Mouse (Mus musculus): ENCODE data around the gene Fbxl14. TPM values are rescaled to one million over a fixed set of nuclear protein-coding genes. Genes with fewer than 3 reads are reported as not detected.
"Not testable (repeated sequence)": the region's sequence is repeated elsewhere in the genome, so short reads cannot be mapped to it uniquely, and the experiment has no call there.

Gene Fbxl14
- 77.7 and 84.9 TPM in 2 replicates for polyA plus RNA-seq (2012; rRNA removed)

GRCm38 (mm10) chr6:119479343-119479875 lies at the start of gene Fbxl14:
Gene Fbxl14 (plus strand): TSS chr6:119479668.
- 0 out of 2 replicates have a peak, but pooled peaks have one; percentile 27 for TF ChIP-seq POLR2A (IDR thresholded peaks at IDR 0.05; ENCODE audit: borderline replicate concordance, extremely low read depth, low read depth, low read length)
- no peak for TF ChIP-seq CTCF (IDR thresholded peaks at IDR 0.05; ENCODE audit: insufficient read depth, low read length)
- no peak for DNase-seq
- peak within 1 kb of the TSS; percentile 83 for H3K4me3 ChIP-seq (replicated peaks; ENCODE audit: extremely low read depth, low read depth, low read length)
- WGBS: 6% methylated on average over 81 of the region's 101 CpGs
- peaks cover 18% of the 10 kb centered on the region for H3K4me1 ChIP-seq (ENCODE audit: control insufficient read depth, insufficient read depth, low read length)

GRCm38 (mm10) chr6:119430508-119430907 lies 49.0 kb upstream of the Fbxl14 start:
- Histone ChIP-seq H3K4me3 (replicated peaks; ENCODE audit: extremely low read depth, low read depth, low read length) (no peak overlapping the region), H3K4me1 (ENCODE audit: control insufficient read depth, insufficient read depth, low read length) (peaks cover 2% of the 10 kb centered on the region; the same call in 1 of the 2 replicates)
- TF ChIP-seq POLR2A (IDR thresholded peaks at IDR 0.05; ENCODE audit: borderline replicate concordance, extremely low read depth, low read depth, low read length): no peak
- TF ChIP-seq CTCF (IDR thresholded peaks at IDR 0.05; ENCODE audit: insufficient read depth, low read length): peak; percentile 37; the same call in 1 of the 2 replicates
- WGBS: 20% methylated on average over 2 of the region's 2 CpGs
- DNase-seq: peak; percentile 71

GRCm38 (mm10) chr6:119431751-119432324 lies 47.6 kb upstream of the Fbxl14 start:
- no peak overlapping the region for H3K4me3 ChIP-seq (replicated peaks; ENCODE audit: extremely low read depth, low read depth, low read length)
- peaks cover 2% of the 10 kb centered on the region; the same call in 1 of the 2 replicates for H3K4me1 ChIP-seq (ENCODE audit: control insufficient read depth, insufficient read depth, low read length)
- no peak for TF ChIP-seq POLR2A (IDR thresholded peaks at IDR 0.05; ENCODE audit: borderline replicate concordance, extremely low read depth, low read depth, low read length)
- TF ChIP-seq CTCF (IDR thresholded peaks at IDR 0.05; ENCODE audit: insufficient read depth, low read length): no peak
- 58% methylated on average over 6 of the region's 6 CpGs for WGBS
- DNase-seq: no peak

- no peak overlapping the region for H3K4me3 ChIP-seq (replicated peaks; ENCODE audit: extremely low read depth, low read depth, low read length)
- WGBS: 76% methylated on average over 4 of the region's 4 CpGs
- H3K4me1 ChIP-seq (ENCODE audit: control insufficient read depth, insufficient read depth, low read length): no peaks in the 10 kb centered on the region; the same call in 1 of the 2 replicates
- TF ChIP-seq CTCF (IDR thresholded peaks at IDR 0.05; ENCODE audit: insufficient read depth, low read length) (no peak), POLR2A (IDR thresholded peaks at IDR 0.05; ENCODE audit: borderline replicate concordance, extremely low read depth, low read depth, low read length) (no peak)
- DNase-seq: no peak
Measured at GRCm38 (mm10) chr6:119434394-119434793, 45.1 kb upstream of the Fbxl14 start.

- 55% methylated on average over 8 of the region's 8 CpGs for WGBS
- no peak overlapping the region for H3K4me3 ChIP-seq (replicated peaks; ENCODE audit: extremely low read depth, low read depth, low read length)
- H3K4me1 ChIP-seq (ENCODE audit: control insufficient read depth, insufficient read depth, low read length): no peaks in the 10 kb centered on the region
- DNase-seq: no peak
- no peak for TF ChIP-seq POLR2A (IDR thresholded peaks at IDR 0.05; ENCODE audit: borderline replicate concordance, extremely low read depth, low read depth, low read length)
- no peak for TF ChIP-seq CTCF (IDR thresholded peaks at IDR 0.05; ENCODE audit: insufficient read depth, low read length)
Measured at GRCm38 (mm10) chr6:119437894-119438761, 41.3 kb upstream of the Fbxl14 start.

GRCm38 (mm10) chr6:119442729-119443128 lies 36.7 kb upstream of the Fbxl14 start:
- 79% methylated on average over 5 of the region's 5 CpGs for WGBS

GRCm38 (mm10) chr6:119443742-119444645 lies 35.5 kb upstream of the Fbxl14 start:
- Histone ChIP-seq H3K4me1 (ENCODE audit: control insufficient read depth, insufficient read depth, low read length) (no peaks in the 10 kb centered on the region), H3K4me3 (replicated peaks; ENCODE audit: extremely low read depth, low read depth, low read length) (no peak overlapping the region)
- TF ChIP-seq POLR2A (IDR thresholded peaks at IDR 0.05; ENCODE audit: borderline replicate concordance, extremely low read depth, low read depth, low read length) (no peak), CTCF (IDR thresholded peaks at IDR 0.05; ENCODE audit: insufficient read depth, low read length) (peak; percentile 99)
- WGBS: 19% methylated on average over 12 of the region's 12 CpGs
- DNase-seq: peak; percentile 79

More at GRCm38 (mm10) chr6:119442729-119443128, 36.7 kb upstream of the Fbxl14 start:
- not testable (repeated sequence) for H3K4me3 ChIP-seq (replicated peaks; ENCODE audit: extremely low read depth, low read depth, low read length); H3K4me1 ChIP-seq (ENCODE audit: control insufficient read depth, insufficient read depth, low read length); DNase-seq
- TF ChIP-seq CTCF (IDR thresholded peaks at IDR 0.05; ENCODE audit: insufficient read depth, low read length): peak; percentile 24; the same call in 1 of the 2 replicates

GRCm38 (mm10) chr6:119445671-119446607 lies 33.5 kb upstream of the Fbxl14 start:
- Histone ChIP-seq H3K4me1 (ENCODE audit: control insufficient read depth, insufficient read depth, low read length) (no peaks in the 10 kb centered on the region), H3K4me3 (replicated peaks; ENCODE audit: extremely low read depth, low read depth, low read length) (no peak overlapping the region)
- no peak for DNase-seq
- TF ChIP-seq POLR2A (IDR thresholded peaks at IDR 0.05; ENCODE audit: borderline replicate concordance, extremely low read depth, low read depth, low read length) (no peak), CTCF (IDR thresholded peaks at IDR 0.05; ENCODE audit: insufficient read depth, low read length) (no peak)
- WGBS: 58% methylated on average over 11 of the region's 11 CpGs

Data from lung, adult 2 months (tissue).